Mouse (Mus musculus) heart, adult 2 months (tissue): Measurements from ENCODE around the gene Stard9. TPM values are rescaled to one million over a fixed set of nuclear protein-coding genes. Genes with fewer than 3 reads are reported as not detected.

ENCODE experiments used
- DNase-seq, 2 experiments: peaks; one replicate each; pipeline ENCODE4 v3.0.0; 2021
- H3K27ac ChIP-seq: fragments of 200-600 bp; 2 replicates; pipeline ENCODE4 v1.8.1; 2022
- H3K27me3 ChIP-seq: fragments of 200-500 bp; 2 replicates; pipeline ENCODE4 v1.6.1; 2012; ENCODE audit warnings: mild to moderate bottlenecking, low read length, inconsistent platforms, mixed read lengths; ENCODE audit not compliant: control insufficient read depth, insufficient read depth
- H3K36me3 ChIP-seq: fragments of 200-500 bp; 2 replicates; pipeline ENCODE4 v1.6.1; 2012; ENCODE audit warnings: low read length, inconsistent platforms; ENCODE audit not compliant: control insufficient read depth, insufficient read depth
- H3K4me1 ChIP-seq: fragments of 200-500 bp; 2 replicates; pipeline ENCODE4 v1.6.1; 2011; ENCODE audit warnings: low read length; ENCODE audit not compliant: control insufficient read depth, insufficient read depth
- H3K4me3 ChIP-seq: fragments of 200-600 bp; 2 replicates; pipeline ENCODE4 v1.8.1; 2022
- H3K79me2 ChIP-seq: fragments of 200-500 bp; replicated peaks from 2 replicates; pipeline ENCODE4 v1.6.1; 2012; ENCODE audit warnings: mild to moderate bottlenecking, inconsistent platforms, low read length, moderate library complexity, mixed read lengths; ENCODE audit not compliant: control insufficient read depth, insufficient read depth
- H3K9ac ChIP-seq: fragments of 200-500 bp; 2 replicates; pipeline ENCODE4 v1.6.1; 2012; ENCODE audit warnings: low read depth, mild to moderate bottlenecking, control low read depth, inconsistent platforms, low read length, mixed read lengths
- CTCF ChIP-seq: fragments of 200-600 bp; IDR thresholded peaks from 2 replicates; pipeline ENCODE4 v1.8.1; 2022; ENCODE audit warnings: antibody characterized with exemption, mild to moderate bottlenecking, moderate library complexity
- EP300 ChIP-seq: fragments of 200-500 bp; IDR thresholded peaks from 2 replicates; pipeline ENCODE4 v1.6.1; 2011; ENCODE audit warnings: low read depth, low read length, control low read depth; ENCODE audit not compliant: insufficient read depth
- POLR2A ChIP-seq: fragments of 200-500 bp; IDR thresholded peaks from 2 replicates; pipeline ENCODE4 v1.6.1; 2011; ENCODE audit warnings: mild to moderate bottlenecking, low read depth, low read length, control low read depth; ENCODE audit not compliant: insufficient read depth
- WGBS: fragments of 180-500 bp; shearing (Covaris S2); methylation state at CpG from one replicate; pipeline ENCODE4 v1.1.7; 2018; 5-methylcytosine and 5-hydroxymethylcytosine counted together
- intact Hi-C: fragments of 180-260 bp; cut with DNase I; formaldehyde crosslinking; loops from one replicate; pipeline ENCODE4 v1.15.1; 2025
- polyA plus RNA-seq: library from polyadenylated mRNA; depleted of rRNA; stranded (reverse); fragments of >200 nt; gene quantifications from 2 replicates; pipeline ENCODE4 v1.2.3, GENCODE M21; 2012
- total RNA-seq, 2 experiments: library from RNA; stranded (reverse); gene quantifications; 2 replicates each; pipeline ENCODE4 v1.2.3; 2021

The Stard9 gene
- total and polyA plus RNA-seq, 3 experiments = 6.5 to 6.6 (median 6.6) TPM

DNA sequence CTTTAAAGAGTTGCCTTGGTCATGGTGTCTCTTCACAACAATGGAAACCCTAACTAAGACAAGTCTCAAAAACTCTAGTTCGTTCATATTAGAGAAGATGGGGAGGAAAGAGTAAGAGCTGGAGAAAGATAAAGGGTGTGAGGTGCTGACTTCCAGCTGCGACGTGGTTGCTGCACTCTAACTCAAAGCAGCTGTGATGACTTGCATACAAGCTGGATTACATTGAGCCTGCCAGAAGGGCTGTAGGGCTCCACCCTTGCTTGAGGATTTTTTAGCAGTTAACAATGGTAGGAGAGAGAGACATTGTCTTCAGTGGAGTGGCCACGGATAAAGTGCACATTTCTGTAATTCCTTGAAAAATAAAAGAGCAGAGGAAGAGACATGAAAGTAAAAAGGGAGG, 17.9 kb downstream of the Stard9 start:
- Histone ChIP-seq H3K36me3 (peaks cover 2% of the 10 kb centered on the region; the same call in 1 of the 2 replicates), H3K27me3 (no peaks in the 10 kb centered on the region), H3K4me3 (no peak overlapping the region), H3K27ac (peak overlapping the region; percentile 23; the same call in 1 of the 2 replicates), H3K4me1 (peaks cover 7% of the 10 kb centered on the region), H3K9ac (no peak overlapping the region), H3K79me2 (no peaks in the 10 kb centered on the region)
- WGBS = 34% methylated on average over 4 of the region's 4 CpGs
- DNase-seq = peak in 1 of 2 experiments; percentile 55
- intact Hi-C loops = no loop called here
- peak; percentile 30; the same call in 1 of the 2 replicates for TF ChIP-seq EP300
- no peak for TF ChIP-seq POLR2A

DNA sequence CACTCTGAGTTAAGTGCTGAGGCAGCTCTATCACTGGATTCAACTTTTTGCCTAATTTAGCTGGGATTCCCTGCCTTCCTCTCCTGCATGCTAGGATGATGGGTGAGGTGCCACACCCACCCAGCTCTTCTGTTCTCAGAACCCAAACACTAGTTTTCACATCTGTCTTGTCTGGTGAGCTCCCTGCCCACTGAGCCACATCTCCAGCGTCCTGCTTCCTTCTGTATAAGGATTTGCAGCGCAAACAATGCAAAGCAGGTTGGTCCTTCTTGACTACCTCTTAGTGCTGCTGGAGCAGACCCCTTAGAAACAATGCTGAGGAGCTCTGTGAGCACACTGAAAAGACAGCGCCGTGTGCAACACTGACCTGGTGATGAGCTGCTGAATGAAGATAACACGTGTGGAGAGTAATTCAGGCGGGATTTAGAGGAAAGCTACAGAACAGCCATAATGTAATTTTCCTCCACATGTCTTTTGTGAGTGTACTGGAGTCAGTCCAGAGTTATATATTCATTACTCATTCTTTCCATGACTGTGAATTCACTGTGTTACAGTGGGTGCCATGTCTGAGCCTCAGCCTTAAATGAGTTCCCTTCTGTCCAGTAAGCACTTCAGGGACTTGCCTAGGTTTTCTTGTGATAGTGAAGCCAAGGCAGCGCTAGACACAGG, 23.5 kb downstream of the Stard9 start:
- no peak overlapping the region for H3K9ac ChIP-seq
- peak overlapping the region; percentile 57 for H3K27ac ChIP-seq
- TF ChIP-seq EP300 (no peak), POLR2A (no peak), CTCF (no peak)
- intact Hi-C loops = no loop called here
- no peak overlapping the region for H3K4me3 ChIP-seq
- H3K4me1 ChIP-seq = peaks cover 11% of the 10 kb centered on the region
- no peaks in the 10 kb centered on the region for H3K79me2 ChIP-seq
- 33% methylated on average over 7 of the region's 7 CpGs for WGBS
- no peaks in the 10 kb centered on the region for H3K27me3 ChIP-seq
- peaks cover 2% of the 10 kb centered on the region; the same call in 1 of the 2 replicates for H3K36me3 ChIP-seq
- peak in 1 of 2 experiments; percentile 8 for DNase-seq

GRCm38 (mm10) chr2:120652925-120653284, 24.0 kb downstream of the Stard9 start:
- H3K9ac ChIP-seq = no peak overlapping the region
- peaks cover 11% of the 10 kb centered on the region for H3K4me1 ChIP-seq
- WGBS = 39% methylated on average over 7 of the region's 7 CpGs
- peaks cover 2% of the 10 kb centered on the region; the same call in 1 of the 2 replicates for H3K36me3 ChIP-seq
- DNase-seq = no peak
- H3K79me2 ChIP-seq = no peaks in the 10 kb centered on the region; the same call in 1 of the 2 replicates
- TF ChIP-seq POLR2A (no peak), EP300 (no peak), CTCF (no peak)
- H3K27ac ChIP-seq = peak overlapping the region; percentile 57
- H3K27me3 ChIP-seq = no peaks in the 10 kb centered on the region
- intact Hi-C loops = no loop called here
- H3K4me3 ChIP-seq = no peak overlapping the region

DNA sequence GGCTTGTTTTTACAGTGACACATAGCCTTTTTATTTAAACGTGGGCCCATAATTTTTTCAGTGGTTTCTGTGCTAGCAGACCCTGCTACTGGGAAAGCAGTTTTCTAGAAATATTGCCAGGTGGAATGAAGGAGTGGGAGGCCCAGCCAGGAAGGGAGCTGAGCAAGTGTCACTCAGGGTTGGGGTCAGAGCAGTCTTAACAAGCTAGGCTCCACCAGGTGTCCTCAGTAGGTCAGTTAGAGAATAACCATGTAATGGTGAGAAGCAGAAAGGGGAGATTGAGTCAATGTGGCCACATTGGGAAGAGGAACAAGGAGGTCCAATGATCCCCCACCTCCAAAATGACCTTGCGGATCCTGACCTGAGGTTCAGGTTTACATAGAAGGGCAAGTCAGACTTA, 25.8 kb downstream of the Stard9 start:
- Histone ChIP-seq H3K79me2 (peaks cover 2% of the 10 kb centered on the region; the same call in 1 of the 2 replicates), H3K4me1 (peaks cover 13% of the 10 kb centered on the region), H3K27ac (no peak overlapping the region), H3K36me3 (peaks cover 2% of the 10 kb centered on the region; the same call in 1 of the 2 replicates), H3K9ac (no peak overlapping the region), H3K4me3 (no peak overlapping the region), H3K27me3 (no peaks in the 10 kb centered on the region)
- TF ChIP-seq EP300 (no peak), CTCF (peak; percentile 13; the same call in 1 of the 2 replicates)
- no peak for DNase-seq
- intact Hi-C loops = no loop called here
- 74% methylated on average over 2 of the region's 2 CpGs for WGBS

GRCm38 (mm10) chr2:120655905-120656304, 27.0 kb downstream of the Stard9 start:
- H3K36me3 ChIP-seq = peaks cover 4% of the 10 kb centered on the region; the same call in 1 of the 2 replicates
- H3K4me3 ChIP-seq = no peak overlapping the region
- no peak for DNase-seq
- TF ChIP-seq CTCF (no peak), POLR2A (no peak), EP300 (no peak)
- no peak overlapping the region for H3K27ac ChIP-seq
- H3K79me2 ChIP-seq = peaks cover 2% of the 10 kb centered on the region; the same call in 1 of the 2 replicates
- WGBS = 80% methylated on average over 5 of the region's 5 CpGs
- intact Hi-C loops = no loop called here
- peaks cover 18% of the 10 kb centered on the region for H3K4me1 ChIP-seq
- H3K27me3 ChIP-seq = no peaks in the 10 kb centered on the region
- H3K9ac ChIP-seq = no peak overlapping the region

GRCm38 (mm10) chr2:120656711-120657110, 27.8 kb downstream of the Stard9 start:
- Histone ChIP-seq H3K9ac (no peak overlapping the region), H3K27ac (no peak overlapping the region), H3K36me3 (peaks cover 6% of the 10 kb centered on the region; the same call in 1 of the 2 replicates), H3K79me2 (peaks cover 2% of the 10 kb centered on the region; the same call in 1 of the 2 replicates), H3K4me1 (peaks cover 18% of the 10 kb centered on the region), H3K27me3 (no peaks in the 10 kb centered on the region), H3K4me3 (no peak overlapping the region)
- DNase-seq = no peak
- intact Hi-C loops = no loop called here
- TF ChIP-seq CTCF (no peak), EP300 (no peak), POLR2A (no peak)
- 95% methylated on average over 2 of the region's 2 CpGs for WGBS
